Mouse (Mus musculus): ENCODE measurements at regions not wholly inside any gene's neighbourhood (a gene's known extent, or its start where the extent isn't known, plus 50 kb on each side); places are given as distances from the start of the nearest gene placed in this dataset.

- Histone ChIP-seq H3K27ac (ENCODE audit: low read depth, low read length) (no peak overlapping the region), H3K4me2 (replicated peaks; ENCODE audit: low read depth) (no peak overlapping the region), H3K4me3 (ENCODE audit: low read depth, low read length) (no peak overlapping the region), H3K36me3 (ENCODE audit: control insufficient read depth, insufficient read depth) (no peaks in the 10 kb centered on the region), H3K27me3 (replicated peaks; ENCODE audit: control insufficient read depth, insufficient read depth, low read length) (no peaks in the 10 kb centered on the region), H3K9ac (ENCODE audit: low read depth, low read length) (no peak overlapping the region), H3K4me1 (replicated peaks; ENCODE audit: control insufficient read depth, insufficient read depth, low read length) (no peaks in the 10 kb centered on the region), H3K9me3 (ENCODE audit: control insufficient read depth) (no peaks in the 10 kb centered on the region)
- 31% methylated on average over 2 of the region's 2 CpGs for WGBS
- no peak for TF ChIP-seq CTCF (IDR thresholded peaks at IDR 0.05; ENCODE audit: low read depth)
- no peak; the same call in 1 of the 2 replicates for ATAC-seq
Observed at GRCm38 (mm10) chrX:67829729-67830128, 91.5 kb downstream of the 4933436I01Rik start.

DNA sequence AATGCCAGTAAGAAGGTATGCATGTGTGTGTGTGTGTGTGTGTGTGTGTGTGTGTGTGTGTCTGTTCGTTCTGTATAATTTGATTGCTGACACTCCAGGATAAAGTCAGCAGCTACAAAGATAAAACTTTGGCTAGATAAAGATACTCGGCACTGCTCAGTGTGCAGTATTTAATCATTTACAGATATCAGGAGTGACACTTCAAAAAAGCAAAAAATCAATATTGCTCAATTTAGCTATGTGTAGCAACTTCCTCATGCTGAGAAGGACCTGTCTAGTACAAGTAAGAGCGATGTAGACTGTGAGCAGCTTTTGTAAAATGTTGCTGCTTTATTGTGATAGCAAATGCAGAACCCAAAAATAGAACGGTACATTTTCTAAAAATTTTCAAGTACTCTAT lies 100.1 kb downstream of the 4933436I01Rik start:
- no peak for TF ChIP-seq CTCF (IDR thresholded peaks at IDR 0.05; ENCODE audit: low read depth)
- Histone ChIP-seq H3K27ac (ENCODE audit: low read depth, low read length) (no peak overlapping the region), H3K4me2 (replicated peaks; ENCODE audit: low read depth) (no peak overlapping the region), H3K9ac (ENCODE audit: low read depth, low read length) (no peak overlapping the region), H3K27me3 (replicated peaks; ENCODE audit: control insufficient read depth, insufficient read depth, low read length) (no peaks in the 10 kb centered on the region), H3K4me3 (ENCODE audit: low read depth, low read length) (no peak overlapping the region), H3K9me3 (ENCODE audit: control insufficient read depth) (no peaks in the 10 kb centered on the region), H3K4me1 (replicated peaks; ENCODE audit: control insufficient read depth, insufficient read depth, low read length) (no peaks in the 10 kb centered on the region), H3K36me3 (ENCODE audit: control insufficient read depth, insufficient read depth) (no peaks in the 10 kb centered on the region)
- ATAC-seq: peak; percentile 53; the same call in 1 of the 2 replicates
- WGBS: 59% methylated on average over 4 of the region's 4 CpGs

Measured in intestine, postnatal 0 days (tissue).